Mouse (Mus musculus) myocyte (in vitro differentiated cells): ENCODE results near the gene Msh3. TPM values are rescaled to one million over a fixed set of nuclear protein-coding genes. Genes with fewer than 3 reads are reported as not detected.
A peak's percentile ranks its signal among the peaks of the same experiment; 100 is the strongest.

ENCODE experiments used
- H3K27me3 ChIP-seq: one replicate; pipeline ENCODE4 v1.6.1; 2011; ENCODE audit not compliant: control insufficient read depth, insufficient read depth, insufficient read length
- H3K36me3 ChIP-seq: one replicate; pipeline ENCODE4 v1.6.1; 2011; ENCODE audit not compliant: control insufficient read depth, insufficient read depth
- H3K4me2 ChIP-seq: one replicate; pipeline ENCODE4 v1.6.1; 2011; ENCODE audit warnings: low read depth, control low read depth
- H3K4me3 ChIP-seq: one replicate; pipeline ENCODE4 v1.5.1; 2011; ENCODE audit warnings: mild to moderate bottlenecking, control low read depth, moderate library complexity
- H3K79me2 ChIP-seq: one replicate; pipeline ENCODE4 v1.6.1; 2011; ENCODE audit not compliant: control insufficient read depth, insufficient read depth
- H3ac ChIP-seq: one replicate; pipeline ENCODE4 v1.6.1; 2011; ENCODE audit not compliant: control insufficient read depth, insufficient read length
- CEBPB ChIP-seq: IDR thresholded peaks from 2 replicates; pipeline ENCODE4 v1.6.1; 2011; ENCODE audit warnings: mild to moderate bottlenecking, moderate library complexity; ENCODE audit not compliant: poor library complexity, insufficient read depth, severe bottlenecking
- E2F4 ChIP-seq: IDR thresholded peaks from one replicate; pipeline ENCODE4 v1.6.1; 2011; ENCODE audit warnings: mild to moderate bottlenecking, control low read depth, moderate library complexity; ENCODE audit not compliant: insufficient read depth
- MAX ChIP-seq: IDR thresholded peaks from one replicate; pipeline ENCODE4 v1.6.1; 2011; ENCODE audit warnings: low read depth, mild to moderate bottlenecking, control low read depth
- MYOD1 ChIP-seq, 3 experiments: IDR thresholded peaks; one replicate each; pipeline ENCODE4 v1.6.1; 2011; ENCODE audit warnings: control low read depth in 2 of 3, low read depth in 2 of 3, mild to moderate bottlenecking in 2 of 3, moderate library complexity in 1 of 3; ENCODE audit not compliant: insufficient read length in 2 of 3, control insufficient read depth in 1 of 3
- MYOG ChIP-seq, 3 experiments: IDR thresholded peaks; one replicate each; pipeline ENCODE4 v1.6.1; 2011; ENCODE audit warnings: control low read depth in 2 of 3, low read depth in 2 of 3, mild to moderate bottlenecking in 2 of 3; ENCODE audit not compliant: insufficient read length in 2 of 3, control insufficient read depth in 1 of 3, insufficient read depth in 1 of 3
- POLR2A ChIP-seq: IDR thresholded peaks from one replicate; pipeline ENCODE4 v1.6.1; 2011; ENCODE audit warnings: low read depth, mild to moderate bottlenecking, control low read depth, moderate library complexity; ENCODE audit not compliant: insufficient read length
- POLR2AphosphoS2 ChIP-seq: IDR thresholded peaks from one replicate; pipeline ENCODE4 v1.6.1; 2011; ENCODE audit warnings: low read depth, control low read depth; ENCODE audit not compliant: insufficient read length
- REST ChIP-seq: IDR thresholded peaks from one replicate; pipeline ENCODE4 v1.6.1; 2011; ENCODE audit warnings: mild to moderate bottlenecking, control low read depth, moderate library complexity; ENCODE audit not compliant: insufficient read depth, insufficient read length
- SRF ChIP-seq: IDR thresholded peaks from one replicate; pipeline ENCODE4 v1.6.1; 2011; ENCODE audit warnings: low read depth; ENCODE audit not compliant: control insufficient read depth, insufficient read length
- TCF12 ChIP-seq: IDR thresholded peaks from one replicate; pipeline ENCODE4 v1.6.1; 2011; ENCODE audit warnings: mild to moderate bottlenecking, control low read depth; ENCODE audit not compliant: poor library complexity, insufficient read depth, severe bottlenecking
- TCF3 ChIP-seq: IDR thresholded peaks from one replicate; pipeline ENCODE4 v1.6.1; 2011; ENCODE audit warnings: low read depth, control low read depth; ENCODE audit not compliant: insufficient read length
- USF1 ChIP-seq: IDR thresholded peaks from one replicate; pipeline ENCODE4 v1.6.1; 2011; ENCODE audit warnings: low read depth, mild to moderate bottlenecking, control low read depth, moderate library complexity
- polyA plus RNA-seq: library from polyadenylated mRNA; unstranded; fragments of >200 nt; fragmentation: generic; extraction: Trizol; gene quantifications from one replicate; pipeline ENCODE4 v1.2.1, GENCODE M21; 2012; ENCODE audit warnings: missing spikeins

Gene Msh3
- 2.5 TPM for polyA plus RNA-seq

GRCm38 (mm10) chr13:92354456-92355271, at the start of gene Msh3, which contains the start of gene Dhfr:
TSS of gene Msh3 (minus strand) at chr13:92355003.
TSS of gene Dhfr (plus strand) at chr13:92354726.
- Histone ChIP-seq H3K4me2 (peak within 1 kb of the TSS; percentile 98), H3K27me3 (no peaks in the 10 kb centered on the region), H3K4me3 (peak within 1 kb of the TSS; percentile 43), H3K36me3 (peaks cover 9% of the 10 kb centered on the region), H3ac (peak within 1 kb of the TSS; percentile 19), H3K79me2 (no peaks in the 10 kb centered on the region)
- TF ChIP-seq E2F4 (peak; percentile 52), MYOD1 (IDR thresholded peaks at IDR 0.05; ENCODE audit: control insufficient read depth in 1 of 3, insufficient read length in 2 of 3, low read depth in 2 of 3) (peak in 1 of 3 experiments; percentile 20), REST (no peak), TCF3 (no peak), POLR2AphosphoS2 (peak; percentile 45), POLR2A (peak; percentile 58), MYOG (IDR thresholded peaks at IDR 0.05; ENCODE audit: control insufficient read depth in 1 of 3, insufficient read depth in 1 of 3, insufficient read length in 2 of 3, low read depth in 2 of 3) (no peak), MAX (no peak), TCF12 (no peak), SRF (peak; percentile 97), CEBPB (no peak), USF1 (no peak)

DNA sequence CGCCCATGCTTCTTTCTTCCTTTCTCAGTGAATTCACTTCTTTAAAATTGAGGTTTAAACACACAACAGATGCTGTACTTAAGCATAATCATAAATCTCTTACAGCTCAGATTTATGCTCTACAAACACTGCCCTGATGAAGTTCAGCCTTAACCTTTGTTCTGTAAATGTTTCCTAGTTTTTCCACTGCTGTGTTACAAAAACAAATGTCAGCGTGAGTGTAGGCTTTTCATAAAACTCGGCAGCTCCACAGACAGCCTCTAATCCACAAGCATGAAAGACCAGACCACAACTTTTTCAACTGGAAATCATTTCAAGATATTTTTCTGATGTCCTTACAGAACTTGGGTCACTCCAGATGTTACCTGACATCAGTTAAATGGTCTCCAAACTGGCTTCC, 48.7 kb upstream of the Msh3 start:
- Histone ChIP-seq H3K79me2 (no peaks in the 10 kb centered on the region), H3ac (no peak overlapping the region), H3K36me3 (no peaks in the 10 kb centered on the region), H3K4me2 (no peak overlapping the region), H3K27me3 (peaks cover 18% of the 10 kb centered on the region), H3K4me3 (no peak overlapping the region)
- TF ChIP-seq TCF3 (no peak), E2F4 (no peak), POLR2A (no peak), POLR2AphosphoS2 (no peak), MYOD1 (IDR thresholded peaks at IDR 0.05; ENCODE audit: control insufficient read depth in 1 of 3, insufficient read length in 2 of 3, low read depth in 2 of 3) (no peak), REST (no peak), SRF (no peak), CEBPB (no peak), MYOG (IDR thresholded peaks at IDR 0.05; ENCODE audit: control insufficient read depth in 1 of 3, insufficient read depth in 1 of 3, insufficient read length in 2 of 3, low read depth in 2 of 3) (no peak), TCF12 (no peak), MAX (no peak), USF1 (no peak)

DNA sequence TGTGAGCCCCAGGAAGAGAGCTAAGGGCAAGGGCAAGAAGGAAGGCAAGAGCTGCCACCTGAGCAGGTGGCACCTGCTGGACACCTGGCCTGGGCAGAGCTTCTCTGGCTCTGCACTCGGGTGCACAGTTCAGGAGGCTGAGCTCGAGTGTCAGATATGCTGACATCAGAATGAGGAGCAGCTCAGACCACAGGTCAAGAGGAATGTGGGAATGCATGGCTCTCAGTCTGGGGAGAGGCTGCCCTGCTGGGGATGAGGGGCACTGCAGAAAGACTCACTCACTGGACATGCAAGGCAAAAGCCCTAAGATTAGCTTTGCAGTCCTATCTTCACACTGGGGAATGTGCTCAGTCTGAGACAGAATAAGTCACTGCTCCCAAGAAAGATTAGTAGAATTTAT, 47.3 kb upstream of the Msh3 start:
- Histone ChIP-seq H3ac (no peak overlapping the region), H3K36me3 (no peaks in the 10 kb centered on the region), H3K79me2 (no peaks in the 10 kb centered on the region), H3K4me3 (no peak overlapping the region), H3K4me2 (no peak overlapping the region), H3K27me3 (peaks cover 20% of the 10 kb centered on the region)
- TF ChIP-seq SRF (no peak), USF1 (no peak)

GRCm38 (mm10) chr13:92398491-92399384, 43.9 kb upstream of the Msh3 start:
- no peak overlapping the region for H3K4me3 ChIP-seq
- no peak overlapping the region for H3K4me2 ChIP-seq
- no peaks in the 10 kb centered on the region for H3K79me2 ChIP-seq
- no peak overlapping the region for H3ac ChIP-seq
- no peaks in the 10 kb centered on the region for H3K36me3 ChIP-seq
- no peak for TF ChIP-seq CEBPB
- no peak for TF ChIP-seq USF1
- no peak for TF ChIP-seq REST
- TF ChIP-seq TCF3, result no peak
- no peak for TF ChIP-seq TCF12
- TF ChIP-seq SRF, result no peak
- TF ChIP-seq MAX, result no peak
- TF ChIP-seq POLR2AphosphoS2, result no peak
- TF ChIP-seq POLR2A, result no peak
- no peak for TF ChIP-seq MYOD1 (IDR thresholded peaks at IDR 0.05; ENCODE audit: control insufficient read depth in 1 of 3, insufficient read length in 2 of 3, low read depth in 2 of 3)
- TF ChIP-seq E2F4, result no peak
- TF ChIP-seq MYOG (IDR thresholded peaks at IDR 0.05; ENCODE audit: control insufficient read depth in 1 of 3, insufficient read depth in 1 of 3, insufficient read length in 2 of 3, low read depth in 2 of 3), result no peak
- H3K27me3 ChIP-seq, result peaks cover 20% of the 10 kb centered on the region
